Mouse (Mus musculus): Measurements from ENCODE around the gene Stkld1. TPM values are rescaled to one million over a fixed set of nuclear protein-coding genes. Genes with fewer than 3 reads are reported as not detected.

Gene Stkld1
- 0.09 TPM in 1 of 2 replicates, not detected in the other for polyA plus RNA-seq (2015; fragmentation: Nextera tagmentation; extraction: Ambion mirVana)

DNA sequence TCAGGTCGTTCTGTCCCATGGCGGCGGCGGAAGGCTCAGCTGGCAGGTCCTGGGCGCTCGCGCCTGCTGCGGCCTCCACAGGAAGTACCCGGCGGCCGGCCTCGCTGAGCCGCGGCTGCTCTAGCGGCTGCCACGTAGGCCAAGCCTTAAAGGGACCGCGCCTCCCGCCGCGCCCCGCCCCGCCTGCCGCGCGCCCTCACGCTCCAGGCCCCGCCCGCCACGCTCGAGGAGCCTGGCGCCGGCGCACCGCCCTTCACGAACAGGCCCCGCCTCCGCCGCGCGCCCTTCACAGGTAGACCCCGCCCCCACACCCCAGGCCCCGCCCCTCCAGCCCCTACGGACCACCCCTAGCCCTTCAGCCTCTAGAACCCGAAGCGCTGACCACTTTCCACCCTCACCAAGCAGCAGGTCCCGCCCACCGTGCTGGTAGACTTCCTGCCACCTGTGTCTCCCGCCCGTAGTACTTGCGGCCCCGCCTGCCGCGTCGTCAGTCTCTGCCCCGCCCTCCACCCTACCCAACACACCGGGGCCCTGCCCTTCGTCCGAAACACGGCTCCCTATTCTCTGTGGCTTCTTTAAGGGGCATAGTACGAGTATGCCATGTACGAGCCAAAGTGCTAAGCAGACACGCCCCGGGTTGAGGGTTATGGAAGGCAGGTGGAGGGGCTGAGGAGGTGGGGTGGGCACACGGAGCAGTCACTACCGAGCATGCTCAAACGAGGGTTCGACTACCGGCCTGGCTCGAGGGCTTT is at the start of gene Stkld1, which contains the start of gene Surf4:
TSS of gene Stkld1 (plus strand) at position 744 of the 752 bp plus-strand sequence.
TSS of gene Surf4 (minus strand) at position 625 of the 752 bp plus-strand sequence.

DNA sequence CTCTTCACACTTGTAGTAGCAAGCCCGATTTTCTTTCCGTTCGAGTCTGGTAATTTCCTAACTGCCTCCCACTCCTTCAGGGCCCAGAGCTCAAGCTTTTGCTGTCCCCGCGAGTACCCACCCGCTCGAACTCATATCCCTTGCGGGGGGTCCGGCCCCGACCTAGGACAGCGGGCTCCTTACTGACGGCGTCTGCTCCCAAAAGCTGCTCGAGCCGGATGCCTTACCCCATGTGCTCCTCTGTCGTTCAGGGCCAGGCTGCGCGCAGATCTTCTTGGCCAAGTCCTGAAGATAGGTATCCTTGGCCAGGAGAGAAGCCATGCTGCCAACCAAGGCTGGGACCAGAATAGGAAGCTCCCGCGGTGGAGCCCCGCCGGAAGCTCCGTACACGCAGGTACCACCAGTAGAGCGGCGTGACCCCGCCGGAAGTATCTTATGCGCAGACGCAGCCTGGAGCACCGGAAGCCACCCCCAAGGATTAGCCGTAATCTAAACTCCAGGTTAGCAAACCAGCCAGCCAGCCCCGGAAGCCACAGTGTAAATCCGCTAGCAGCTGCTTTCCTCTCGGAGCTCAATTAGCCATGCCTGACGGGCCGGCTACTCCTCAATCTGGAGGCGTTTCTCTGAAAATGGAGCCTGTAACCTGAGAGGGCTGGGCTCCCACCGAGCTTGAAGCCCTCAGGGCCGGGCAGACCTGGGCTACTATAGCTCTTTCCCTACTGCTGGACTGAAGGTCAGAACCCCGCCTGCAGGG is 31.2 kb upstream of the Stkld1 start, which contains the start of gene Surf6:
TSS of gene Surf6 (minus strand) at position 413 of the 754 bp plus-strand sequence.

DNA sequence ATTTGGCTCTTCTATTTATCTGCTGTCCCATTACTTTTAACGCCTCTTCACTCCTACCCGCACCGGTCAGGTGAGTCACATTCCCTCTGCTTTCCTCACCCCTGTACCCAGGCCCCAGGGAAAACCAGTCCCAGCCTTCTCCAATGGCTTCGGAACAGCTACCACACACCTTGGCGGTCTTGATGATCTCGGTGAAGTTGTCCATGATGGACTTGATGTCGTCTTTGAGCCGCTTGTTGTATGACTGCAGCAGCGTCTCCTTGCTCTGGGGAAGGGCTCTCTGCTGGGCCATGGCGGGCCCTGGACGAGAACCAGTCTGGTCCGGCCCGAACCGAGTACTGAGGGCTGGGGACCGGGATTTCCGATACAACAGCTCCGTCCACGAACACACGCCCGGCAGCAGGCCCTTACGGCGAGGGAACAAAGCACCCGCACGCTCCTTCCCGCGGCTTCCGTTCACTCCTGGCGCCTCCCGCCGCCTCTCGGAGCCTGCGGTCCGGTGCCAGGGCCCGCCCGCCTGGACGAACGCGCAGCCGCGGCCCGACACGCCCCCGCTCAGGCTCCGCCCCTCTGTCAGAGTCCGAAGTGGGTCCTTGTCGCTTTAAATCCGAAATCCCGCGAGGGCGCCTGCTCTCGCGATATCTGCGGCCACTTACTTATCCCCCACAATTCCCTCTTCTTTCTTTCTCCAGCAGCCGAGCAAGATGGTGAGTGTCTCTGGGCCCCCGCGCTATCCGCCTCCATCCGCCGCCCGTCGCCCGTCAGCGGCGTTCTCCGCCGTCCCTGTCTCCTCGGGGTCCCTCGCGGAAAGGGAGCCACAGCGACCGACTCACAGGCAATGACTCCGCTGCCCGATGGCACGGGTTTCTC is 23.5 kb upstream of the Stkld1 start, which contains the start of the genes Med22 and Rpl7a:
TSS of gene Med22 (minus strand) at position 554 of the 870 bp plus-strand sequence.
TSS of gene Rpl7a (plus strand) at position 641 of the 870 bp plus-strand sequence.

DNA sequence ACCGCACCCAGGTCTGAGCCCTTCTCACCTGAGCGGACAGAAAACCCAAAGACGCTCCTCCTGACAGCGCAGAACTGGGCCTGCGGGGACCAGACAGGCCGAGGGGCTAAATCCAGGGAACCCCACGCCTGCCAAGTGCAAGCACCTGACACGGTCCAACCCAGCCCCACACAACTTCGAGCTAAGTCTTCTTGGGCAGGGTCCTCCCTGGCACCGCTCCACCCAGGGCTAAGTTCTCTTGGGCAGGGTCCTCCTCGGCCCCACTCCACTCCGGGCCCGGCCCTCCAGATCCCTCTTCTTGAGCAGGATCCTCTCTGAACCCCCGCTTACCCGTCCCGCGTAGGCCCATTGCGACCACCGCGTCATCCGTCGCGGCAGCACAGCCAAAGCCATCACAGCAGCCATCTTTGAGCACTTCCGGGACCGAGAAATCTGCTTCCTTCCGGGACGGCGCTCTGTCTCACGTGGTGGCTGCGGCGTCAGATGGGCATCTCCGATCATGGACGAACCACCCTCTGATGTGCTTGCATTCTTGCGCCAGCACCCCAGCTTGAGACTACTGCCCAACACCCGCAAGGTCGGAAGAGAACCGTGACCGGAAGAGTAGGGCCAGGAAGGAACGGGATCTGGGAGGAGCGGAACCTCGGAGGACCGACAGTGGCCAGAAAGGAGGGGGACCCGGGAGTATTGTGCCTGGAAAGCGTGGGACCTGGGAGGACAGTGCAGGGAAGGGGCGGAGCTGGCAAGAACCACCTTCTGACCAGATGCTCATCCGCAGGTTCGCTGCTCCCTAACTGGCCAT is 17.7 kb upstream of the Stkld1 start, which contains the start of the genes Surf2 and Surf1:
TSS of gene Surf2 (plus strand) at position 441 of the 802 bp plus-strand sequence.
TSS of gene Surf1 (minus strand) at position 604 of the 802 bp plus-strand sequence.

DNA sequence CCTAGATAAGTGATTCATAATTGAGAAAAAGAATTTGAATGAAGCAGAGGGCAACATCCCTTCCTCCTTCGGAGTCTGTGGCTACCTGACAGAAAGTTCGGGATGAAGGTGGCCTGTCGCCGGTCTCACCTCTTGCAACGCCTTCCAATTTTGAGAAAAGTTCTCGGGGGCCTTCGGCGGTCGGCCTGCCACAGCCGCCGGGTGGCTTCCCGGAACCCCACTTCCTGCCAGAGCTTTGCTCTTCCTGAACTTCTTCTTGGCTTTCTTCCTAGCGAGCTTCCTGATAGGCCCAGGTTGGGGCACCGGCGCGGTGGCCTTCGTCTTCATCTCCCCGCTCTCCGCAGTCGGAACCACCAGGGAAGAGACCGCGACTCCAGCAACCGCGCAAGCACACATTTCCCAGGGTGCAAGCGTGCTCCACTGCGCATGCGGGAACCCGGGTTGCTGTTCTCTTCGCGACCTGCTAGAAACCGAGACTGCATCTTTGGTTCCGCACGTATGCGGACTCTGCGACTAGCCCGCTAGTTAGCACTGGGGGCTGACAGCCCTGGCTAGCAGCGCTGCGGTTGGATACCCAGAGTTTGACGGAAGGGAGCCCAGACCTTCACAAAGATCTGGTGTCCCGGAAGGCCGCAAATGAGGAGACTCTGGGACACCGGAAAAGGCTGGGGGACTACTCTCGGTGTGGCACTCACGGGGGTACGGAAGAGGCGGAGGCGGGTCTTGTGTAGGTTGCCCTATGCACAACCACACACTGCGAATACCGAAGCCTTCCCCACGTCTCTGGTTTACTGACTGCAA is 30.3 kb downstream of the Stkld1 start, which contains the start of gene Rexo4:
TSS of gene Rexo4 (minus strand) at position 464 of the 801 bp plus-strand sequence.

DNA sequence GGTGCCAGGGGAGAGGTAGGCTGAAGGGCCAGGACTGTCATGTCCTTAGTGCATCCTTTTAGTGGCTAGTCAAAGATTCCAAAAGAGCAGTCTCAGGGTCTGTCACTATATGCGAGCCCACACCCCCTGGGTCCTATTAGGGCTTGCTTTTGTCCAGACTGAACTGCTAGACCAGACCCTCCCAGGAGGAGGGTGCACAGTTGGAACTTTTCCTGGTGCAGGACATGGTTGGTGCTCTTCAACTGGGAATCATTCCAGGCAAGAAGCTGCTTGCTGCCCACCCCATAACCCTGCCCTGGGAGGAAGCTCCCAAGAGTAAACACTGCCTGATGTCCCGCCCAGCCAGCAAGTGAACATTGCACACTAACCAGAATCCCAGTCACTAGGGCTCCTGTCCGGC is 39.3 kb downstream of the Stkld1 start, which contains the start of gene Adamts13:
TSS of gene Adamts13 (plus strand) at position 301 of the 400 bp plus-strand sequence.

Other genes starting within 250 kb of the Stkld1 start
- gene Abo, start 69.1 kb upstream of the Stkld1 start, polyA plus RNA-seq (2015; fragmentation: Nextera tagmentation; extraction: Ambion mirVana), result not detected in 2 replicates
- 8.4 and 8.8 TPM in 2 replicates for gene Surf6, start 31.2 kb upstream of the Stkld1 start, polyA plus RNA-seq (2015; fragmentation: Nextera tagmentation; extraction: Ambion mirVana)
- gene Med22, start 23.4 kb upstream of the Stkld1 start, polyA plus RNA-seq (2015; fragmentation: Nextera tagmentation; extraction: Ambion mirVana), result 27.8 and 30.7 TPM in 2 replicates
- gene Rpl7a, start 23.3 kb upstream of the Stkld1 start, polyA plus RNA-seq (2015; fragmentation: Nextera tagmentation; extraction: Ambion mirVana), result 346 and 348 TPM in 2 replicates
- 22.1 and 24.5 TPM in 2 replicates for gene Surf2, start 17.7 kb upstream of the Stkld1 start, polyA plus RNA-seq (2015; fragmentation: Nextera tagmentation; extraction: Ambion mirVana)
- gene Surf1, start 17.5 kb upstream of the Stkld1 start, polyA plus RNA-seq (2015; fragmentation: Nextera tagmentation; extraction: Ambion mirVana), result 39.8 and 44.5 TPM in 2 replicates
- gene Surf4, start 119 bp upstream of the Stkld1 start, polyA plus RNA-seq (2015; fragmentation: Nextera tagmentation; extraction: Ambion mirVana), result 113 and 137 TPM in 2 replicates
- gene Rexo4, start 30.3 kb downstream of the Stkld1 start, polyA plus RNA-seq (2015; fragmentation: Nextera tagmentation; extraction: Ambion mirVana), result 16.3 and 18.7 TPM in 2 replicates
- gene Adamts13, start 39.4 kb downstream of the Stkld1 start, polyA plus RNA-seq (2015; fragmentation: Nextera tagmentation; extraction: Ambion mirVana), result 0.12 TPM in 1 of 2 replicates, not detected in the other
- 27.7 and 32.4 TPM in 2 replicates for gene Cacfd1, start 75.9 kb downstream of the Stkld1 start, polyA plus RNA-seq (2015; fragmentation: Nextera tagmentation; extraction: Ambion mirVana)
- gene Slc2a6, start 94.0 kb downstream of the Stkld1 start, polyA plus RNA-seq (2015; fragmentation: Nextera tagmentation; extraction: Ambion mirVana), result 0.54 and 0.56 TPM in 2 replicates
- 166 and 171 TPM in 2 replicates for gene Mymk, start 138.1 kb downstream of the Stkld1 start, polyA plus RNA-seq (2015; fragmentation: Nextera tagmentation; extraction: Ambion mirVana)
- 2.2 and 2.6 TPM in 2 replicates for gene Adamtsl2, start 145.3 kb downstream of the Stkld1 start, polyA plus RNA-seq (2015; fragmentation: Nextera tagmentation; extraction: Ambion mirVana)
- 0.15 and 0.18 TPM in 2 replicates for gene Fam163b, start 208.4 kb downstream of the Stkld1 start, polyA plus RNA-seq (2015; fragmentation: Nextera tagmentation; extraction: Ambion mirVana)
- gene Dbh, start 231.2 kb downstream of the Stkld1 start, polyA plus RNA-seq (2015; fragmentation: Nextera tagmentation; extraction: Ambion mirVana), result 0.82 and 1.2 TPM in 2 replicates

All from skeletal muscle tissue, postnatal 0 days (tissue).